Mouse (Mus musculus) thymus, postnatal 36 days (tissue): Measurements from ENCODE around the gene Pla2g4d.

ENCODE experiments used
- DNase-seq, 2 experiments: peaks; one replicate each; pipeline ENCODE4 v3.0.0; 2022; ENCODE audit warnings: mixed read lengths in 2 of 2

The Pla2g4d gene

DNA sequence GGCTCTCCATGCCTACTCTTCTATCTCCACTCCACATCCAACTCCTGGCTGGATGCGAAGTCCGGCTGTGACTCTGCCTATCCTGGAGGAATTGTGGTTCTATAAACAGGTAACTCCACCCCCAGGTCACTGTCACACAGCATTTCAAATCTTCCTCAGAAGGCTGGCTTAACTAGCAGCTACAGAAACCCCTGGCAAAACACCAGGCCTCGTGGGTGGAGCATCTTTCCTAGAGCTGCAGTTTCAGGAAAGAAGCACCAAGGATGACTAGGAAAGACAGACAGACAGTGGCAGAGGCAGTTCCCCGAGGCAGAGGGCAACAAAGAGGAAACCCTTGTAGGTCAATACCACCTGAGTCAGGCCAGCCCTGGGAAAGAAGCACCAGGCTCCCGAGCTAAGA is at the start of gene Pla2g4d:
Gene Pla2g4d, minus strand, starts transcription at position 203 of the 400 bp plus-strand sequence.
- no peak for DNase-seq

DNA sequence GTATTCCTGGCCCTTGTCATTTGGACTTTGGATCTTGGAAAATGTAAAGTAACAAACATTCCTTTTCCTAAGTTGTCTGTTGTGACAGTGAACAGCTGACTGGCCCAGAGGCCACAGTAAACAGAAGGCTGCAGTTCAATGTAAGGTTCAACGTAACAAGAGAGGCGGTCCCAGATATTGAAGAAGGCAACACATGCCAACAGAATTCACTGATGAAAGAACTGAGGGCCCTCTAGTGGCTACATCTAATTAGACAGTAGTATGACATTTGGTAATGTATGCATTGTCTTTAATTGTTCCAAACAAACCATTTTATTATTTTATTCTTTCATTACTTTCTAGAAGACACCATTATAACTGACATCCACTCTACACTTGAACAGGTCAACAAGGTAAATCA is 48.9 kb upstream of the Pla2g4d start:
- no peak for DNase-seq

DNA sequence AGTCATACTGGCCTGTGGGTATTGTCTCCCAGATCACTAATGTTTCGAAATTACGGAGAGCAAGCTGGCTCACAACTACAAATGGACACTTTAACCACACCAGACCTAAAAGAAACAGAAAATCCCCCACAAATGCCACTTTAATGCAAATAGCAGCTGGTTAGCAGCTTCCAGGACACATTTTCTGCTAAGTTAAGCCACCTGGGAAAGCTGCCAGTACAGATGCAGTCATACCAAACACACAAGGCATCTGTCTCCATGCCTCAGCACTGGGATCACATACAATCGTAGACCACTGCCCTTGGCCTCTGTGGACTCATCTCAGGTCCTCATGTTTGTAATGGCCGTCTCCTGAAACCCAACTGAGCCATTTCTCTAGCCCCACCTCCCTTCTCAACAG is 42.6 kb upstream of the Pla2g4d start:
- no peak for DNase-seq

GRCm38 (mm10) chr2:120315077-120315476 is 26.1 kb upstream of the Pla2g4d start:
- DNase-seq = no peak

GRCm38 (mm10) chr2:120314487-120314886 is 25.5 kb upstream of the Pla2g4d start:
- DNase-seq = no peak

- no peak for DNase-seq
These were observed 25.0 kb upstream of the Pla2g4d start, which contains the start of gene Pla2g4f for GRCm38 (mm10) chr2:120313976-120314375. Gene Pla2g4f (minus strand): TSS chr2:120314165.

DNA sequence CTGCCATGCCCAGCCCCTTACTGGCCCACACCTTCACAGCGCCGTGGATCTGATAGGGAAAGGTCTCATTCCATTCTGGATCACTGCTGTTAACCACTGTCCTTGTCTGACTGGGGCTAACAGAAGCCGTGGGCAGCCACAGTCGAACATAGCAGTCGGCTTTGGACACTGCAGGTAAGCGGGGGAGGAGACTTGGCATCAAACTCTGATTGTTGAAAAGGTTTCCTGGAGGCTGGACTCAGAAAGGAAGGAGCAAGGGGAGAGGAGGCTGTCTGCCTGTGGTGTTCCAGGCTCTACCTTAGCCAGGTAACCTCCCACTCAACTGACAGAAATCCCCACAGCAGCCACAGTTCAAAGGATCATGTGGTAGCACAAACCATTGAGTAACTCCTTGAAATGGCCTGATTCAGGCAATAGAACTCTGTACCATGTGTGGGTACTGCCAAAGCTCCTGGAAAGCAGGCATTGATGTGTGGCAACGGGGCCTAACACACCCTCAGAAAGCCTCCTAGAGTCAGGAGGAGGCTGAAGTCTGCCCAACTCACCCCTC is 23.4 kb upstream of the Pla2g4d start:
- no peak for DNase-seq

GRCm38 (mm10) chr2:120304113-120304512 is 15.1 kb upstream of the Pla2g4d start:
- DNase-seq = no peak

DNA sequence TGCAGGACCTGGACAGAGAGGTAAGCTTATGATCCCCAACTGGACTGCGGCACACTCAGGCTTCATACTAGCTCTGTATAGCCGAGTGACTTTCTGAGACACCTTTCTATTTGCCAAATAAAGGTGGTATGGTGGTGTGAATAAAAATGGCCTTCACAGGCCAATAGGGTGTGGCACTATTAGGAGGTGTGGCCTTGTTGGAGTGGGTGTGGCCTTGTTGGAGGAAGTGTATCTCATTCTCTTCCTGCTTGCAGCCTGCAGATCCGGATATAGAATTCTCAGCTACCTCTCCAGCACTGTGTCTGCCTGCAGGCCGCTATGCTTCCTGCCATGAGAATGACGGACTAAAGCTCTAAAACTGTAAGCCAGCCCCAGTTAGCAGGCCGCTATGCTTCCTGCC is 12.1 kb upstream of the Pla2g4d start:
- DNase-seq = no peak

- no peak for DNase-seq
These were observed 10.9 kb upstream of the Pla2g4d start for GRCm38 (mm10) chr2:120299866-120300265.

GRCm38 (mm10) chr2:120296160-120296559 is 7.2 kb upstream of the Pla2g4d start:
- DNase-seq = no peak

- no peak for DNase-seq
These were observed 2.6 kb upstream of the Pla2g4d start for GRCm38 (mm10) chr2:120291471-120292078.

- DNase-seq = no peak
These were observed 596 bp downstream of the Pla2g4d start for GRCm38 (mm10) chr2:120288401-120288800.

GRCm38 (mm10) chr2:120285639-120286038 is 3.4 kb downstream of the Pla2g4d start:
- DNase-seq = no peak

DNA sequence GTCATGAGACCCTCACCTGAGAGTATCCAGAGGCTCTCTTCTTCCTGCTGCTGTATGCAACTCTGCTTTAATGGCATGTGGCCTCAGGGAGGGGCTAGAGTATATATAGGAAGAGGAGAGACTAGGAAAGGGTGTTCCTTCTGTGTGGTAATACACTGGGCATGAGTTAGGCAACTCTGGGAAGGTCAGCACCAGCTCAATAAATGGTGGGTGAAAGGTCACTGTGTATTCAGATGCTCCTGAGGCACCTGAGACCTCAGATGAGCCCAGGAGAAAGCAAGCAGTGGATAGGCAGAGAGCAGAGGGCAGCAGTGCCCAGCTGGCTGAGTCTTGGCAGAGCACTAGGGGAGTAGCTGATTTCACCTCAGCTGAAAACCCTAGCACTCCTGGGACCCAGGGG is 4.3 kb downstream of the Pla2g4d start:
- no peak for DNase-seq

DNA sequence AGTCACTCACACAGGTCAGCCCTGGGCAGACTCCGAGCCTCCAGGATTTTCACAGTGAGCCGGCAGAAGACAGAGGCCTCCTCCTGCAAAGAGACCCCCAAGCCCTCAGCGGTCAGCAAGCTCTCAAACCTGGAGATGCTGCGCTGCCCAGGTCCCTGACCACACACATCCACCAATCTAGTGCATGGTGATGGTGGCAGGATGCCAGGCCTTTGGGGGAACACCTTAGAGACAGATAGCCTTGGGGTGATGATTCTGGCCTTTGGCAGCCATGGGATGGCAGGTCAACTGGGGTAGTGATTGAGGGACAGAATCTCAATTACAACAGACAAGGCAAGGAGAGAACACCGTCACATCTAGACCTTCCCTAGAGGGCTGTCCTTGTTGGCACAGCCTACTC is 4.9 kb downstream of the Pla2g4d start:
- no peak for DNase-seq

DNA sequence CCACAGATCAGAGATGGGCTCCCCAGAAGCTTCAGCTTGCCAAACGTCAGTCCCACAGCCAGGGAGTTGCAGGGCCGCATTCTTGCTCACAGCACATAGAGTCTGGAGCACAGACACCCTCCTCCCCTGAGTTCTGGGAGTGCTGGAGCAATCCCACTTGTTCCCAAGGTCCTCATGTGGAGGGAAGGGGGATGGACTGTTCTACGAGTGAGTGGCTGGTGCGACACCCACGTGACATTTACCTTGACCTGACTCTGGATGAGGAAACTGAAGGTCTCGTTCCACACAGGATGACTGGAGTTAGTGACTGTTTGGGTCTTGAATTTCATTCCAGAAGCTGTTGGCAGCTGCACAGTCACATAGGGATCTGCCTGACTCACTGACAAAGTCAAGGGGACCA is 5.4 kb downstream of the Pla2g4d start:
- no peak for DNase-seq

DNA sequence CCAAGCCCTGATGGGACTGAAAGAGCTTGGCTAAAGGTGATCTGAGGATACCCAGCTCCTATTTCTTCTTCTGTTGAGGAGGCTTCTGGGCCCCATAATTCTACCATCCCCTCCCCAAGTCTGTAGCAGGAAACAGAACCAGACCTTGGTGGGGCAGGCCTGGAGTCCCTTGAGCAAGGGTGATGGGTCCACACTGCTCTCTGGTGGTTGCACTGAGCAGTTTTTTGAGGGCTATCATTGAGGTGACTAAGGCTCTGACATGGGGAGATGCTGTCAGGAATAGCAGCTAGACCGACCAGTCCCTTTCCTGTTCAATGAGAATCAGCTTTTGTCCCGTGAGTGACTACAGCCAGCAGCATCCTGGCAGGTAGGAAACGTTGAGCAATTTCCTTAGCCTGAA is 7.8 kb downstream of the Pla2g4d start:
- no peak for DNase-seq

DNA sequence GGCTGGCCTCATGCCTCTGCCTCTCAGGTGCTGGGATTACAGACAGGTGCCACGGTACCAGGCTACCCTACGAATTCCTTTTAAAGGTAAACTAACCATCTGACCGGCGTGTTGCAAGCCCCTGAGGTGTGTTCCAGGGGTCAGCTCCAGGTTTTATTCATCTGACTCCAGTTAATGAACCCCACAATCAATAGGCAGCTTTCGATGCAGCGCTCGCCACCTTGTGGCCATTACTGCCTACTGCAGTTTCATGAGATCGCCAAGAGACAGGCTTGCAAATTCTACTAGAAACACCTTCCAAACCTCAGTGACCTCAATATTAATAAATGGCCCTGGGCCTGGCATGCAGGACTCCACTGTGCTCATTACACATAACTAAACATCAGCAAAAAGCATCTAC is 9.0 kb downstream of the Pla2g4d start:
- DNase-seq = peak; percentile 28 to 46

- no peak for DNase-seq
These were observed 12.0 kb downstream of the Pla2g4d start for GRCm38 (mm10) chr2:120276951-120277350.

DNA sequence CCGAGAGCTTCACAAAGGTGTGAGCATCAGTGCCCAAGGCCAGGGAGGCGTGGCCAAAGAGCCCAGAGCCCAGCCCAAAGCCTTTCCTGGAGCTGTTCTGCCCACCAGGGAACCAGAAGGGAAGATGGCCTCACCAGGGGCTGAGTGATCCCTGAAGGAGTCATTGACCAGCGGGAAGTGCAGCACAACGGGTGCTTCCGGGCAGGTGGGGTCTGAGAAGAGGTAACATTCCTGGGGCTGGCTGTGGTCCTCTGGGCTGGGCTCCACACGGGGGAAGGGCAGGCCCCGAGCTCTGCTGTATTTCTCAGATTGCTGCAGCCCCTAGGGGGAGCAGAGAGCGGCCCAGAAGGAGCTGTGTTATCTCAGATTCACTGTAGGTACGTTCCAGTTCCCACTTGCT is 20.4 kb downstream of the Pla2g4d start:
- peak in 1 of 2 experiments; percentile 7 for DNase-seq

DNA sequence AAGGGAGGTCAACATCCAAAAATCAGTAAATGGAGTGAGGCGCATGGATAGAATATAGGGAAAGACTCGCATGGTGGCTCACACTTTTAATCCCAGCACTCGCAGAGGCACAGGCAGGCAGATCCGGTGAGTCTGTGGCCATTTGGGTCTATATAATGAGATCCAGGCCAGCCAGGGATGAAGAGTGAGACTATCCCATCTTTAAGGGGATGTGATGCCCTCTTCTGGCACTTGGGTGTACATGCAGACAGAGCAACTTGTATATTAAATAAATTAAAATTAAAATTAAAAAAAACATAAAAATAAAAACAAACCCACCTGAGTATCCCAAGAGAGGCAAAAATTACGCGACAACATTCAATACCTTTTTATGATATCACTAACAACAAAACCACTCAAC is 23.5 kb downstream of the Pla2g4d start:
- DNase-seq = no peak

DNA sequence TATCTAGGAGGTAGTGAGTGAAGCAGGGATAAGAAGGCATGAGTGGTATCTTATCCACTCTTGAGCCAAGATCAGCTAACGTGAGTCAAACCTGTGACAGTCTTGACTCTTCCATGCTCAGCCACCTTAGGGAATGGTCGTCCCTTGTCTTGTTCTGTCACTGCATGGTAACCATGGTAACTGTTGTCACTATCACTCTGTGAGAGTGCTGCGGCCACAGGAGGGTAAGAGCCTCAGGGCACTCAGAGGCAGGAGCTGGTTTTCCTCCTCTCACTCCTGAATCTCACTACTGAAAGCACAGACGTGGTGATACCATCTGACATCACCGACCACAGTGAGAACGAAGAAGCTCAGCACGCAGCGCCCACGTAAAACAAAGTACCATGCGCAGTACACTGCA is 24.1 kb downstream of the Pla2g4d start:
- no peak for DNase-seq

- DNase-seq = no peak
These were observed 26.1 kb downstream of the Pla2g4d start for GRCm38 (mm10) chr2:120262876-120263275.

DNA sequence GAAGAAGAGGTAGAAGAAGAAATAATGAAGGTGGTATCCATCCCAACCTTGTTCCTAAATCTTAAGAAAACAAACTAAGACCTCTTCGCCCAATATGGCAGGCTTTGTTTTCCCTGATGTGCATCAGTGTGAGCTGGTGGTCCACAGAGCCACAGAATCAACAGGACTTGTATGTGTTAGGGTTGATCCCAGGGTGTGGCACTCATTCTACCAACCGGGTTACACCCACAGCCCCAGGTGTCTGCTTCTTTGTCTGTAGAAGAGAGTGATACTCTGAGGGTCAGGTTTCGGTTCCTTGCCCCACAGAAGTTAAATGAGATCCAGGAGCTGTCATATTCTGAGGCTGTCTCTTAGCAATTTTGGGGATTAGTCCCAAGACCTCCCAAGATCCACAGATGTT is 27.7 kb downstream of the Pla2g4d start:
- no peak for DNase-seq
